Mouse (Mus musculus) lung, postnatal 10 days (tissue): ENCODE measurements around the gene Pfdn6.
A peak's percentile ranks its signal among the peaks of the same experiment; 100 is the strongest.

Experiments
- DNase-seq: peaks from one replicate; pipeline ENCODE4 v3.0.0; 2021

Gene Pfdn6

GRCm38 (mm10) chr17:33940206-33940805, at the start of gene Pfdn6, which contains the start of gene Wdr46:
TSS of gene Pfdn6 (minus strand) at chr17:33940343.
TSS of gene Wdr46 (plus strand) at chr17:33940660.
- DNase-seq = peak; percentile 91

GRCm38 (mm10) chr17:33982136-33982535, 42.0 kb upstream of the Pfdn6 start:
- peak; percentile 65 for DNase-seq

- DNase-seq = peak; percentile 95
Measured at GRCm38 (mm10) chr17:33981192-33981909, 41.2 kb upstream of the Pfdn6 start.

GRCm38 (mm10) chr17:33980181-33981035, 40.3 kb upstream of the Pfdn6 start:
- DNase-seq = no peak

- DNase-seq = no peak
Measured at GRCm38 (mm10) chr17:33979512-33980050, 39.4 kb upstream of the Pfdn6 start.

GRCm38 (mm10) chr17:33978631-33979031, 38.5 kb upstream of the Pfdn6 start:
- peak; percentile 86 for DNase-seq

GRCm38 (mm10) chr17:33977861-33978557, 37.9 kb upstream of the Pfdn6 start:
- DNase-seq = no peak

- no peak for DNase-seq
Measured at GRCm38 (mm10) chr17:33973572-33973971, 33.4 kb upstream of the Pfdn6 start.

- DNase-seq = peak; percentile 68
Measured at GRCm38 (mm10) chr17:33972691-33973090, 32.5 kb upstream of the Pfdn6 start.

- no peak for DNase-seq
Measured at GRCm38 (mm10) chr17:33969394-33969793, 29.3 kb upstream of the Pfdn6 start.

GRCm38 (mm10) chr17:33968927-33969326, 28.8 kb upstream of the Pfdn6 start:
- DNase-seq = peak; percentile 58

- DNase-seq = peak; percentile 83
Measured at GRCm38 (mm10) chr17:33968489-33968888, 28.3 kb upstream of the Pfdn6 start.

GRCm38 (mm10) chr17:33965846-33966550, 25.9 kb upstream of the Pfdn6 start:
- no peak for DNase-seq

- DNase-seq = no peak
Measured at GRCm38 (mm10) chr17:33965082-33965845, 25.1 kb upstream of the Pfdn6 start.

GRCm38 (mm10) chr17:33962876-33963275, 22.7 kb upstream of the Pfdn6 start:
- DNase-seq = no peak

- no peak for DNase-seq
Measured at GRCm38 (mm10) chr17:33959948-33960347, 19.8 kb upstream of the Pfdn6 start.

GRCm38 (mm10) chr17:33959135-33959534, 19.0 kb upstream of the Pfdn6 start:
- no peak for DNase-seq

GRCm38 (mm10) chr17:33958451-33958850, 18.3 kb upstream of the Pfdn6 start:
- DNase-seq = no peak

- DNase-seq = no peak
Measured at GRCm38 (mm10) chr17:33957493-33957892, 17.4 kb upstream of the Pfdn6 start.

- DNase-seq = no peak
Measured at GRCm38 (mm10) chr17:33956336-33956735, 16.2 kb upstream of the Pfdn6 start.
